In genomic region chr10:56831331-56831730, GRCm38 (mm10) we compare ENCODE assay signal across 21 mouse cellular contexts.
"Had no signal": no experiment of that assay in that cellular context is flagged by ENCODE, and none has a peak within 500 bp of the region (broad histone marks: within the 10 kb centered on the region; RNA-seq: fewer than 3 reads in every experiment).

No protein-coding gene starts in this region.

- H3K9me3 ChIP-seq: heart, embryonic 10.5 days; heart, embryonic 12.5 days; hindbrain, embryonic 13.5 days; hindbrain, embryonic 15.5 days; kidney, embryonic 15.5 days; limb, embryonic 12.5 days; liver, embryonic 13.5 days; liver, embryonic 15.5 days had no signal

- H3K4me3 ChIP-seq: heart, embryonic 10.5 days; heart, embryonic 12.5 days; hindbrain, embryonic 13.5 days; hindbrain, embryonic 15.5 days; kidney, embryonic 15.5 days; left cerebral cortex, adult 2 months; limb, embryonic 12.5 days; liver, embryonic 13.5 days; liver, embryonic 15.5 days had no signal

- DNase-seq: gastrocnemius, postnatal 14 days; gastrocnemius, postnatal 36 days; heart, postnatal 10 days; kidney, adult 11 months; kidney, adult 2 months; kidney, adult 9 months; kidney, postnatal 25 days; kidney, postnatal 4 days; liver; liver, embryonic 13.5 days had no signal

- H3K9ac ChIP-seq: heart, embryonic 12.5 days; hindbrain, embryonic 13.5 days; hindbrain, embryonic 15.5 days; kidney, embryonic 15.5 days; limb, embryonic 12.5 days; liver, embryonic 13.5 days; liver, embryonic 15.5 days had no signal

- ATAC-seq: intestine, embryonic 16.5 days had no signal

- H3K27ac ChIP-seq: heart, embryonic 10.5 days; hindbrain, embryonic 13.5 days; hindbrain, embryonic 15.5 days; kidney, embryonic 15.5 days; kidney, postnatal 0 days; left cerebral cortex, adult 2 months; limb, embryonic 12.5 days; liver, embryonic 13.5 days; liver, embryonic 15.5 days had no signal

- H3K36me3 ChIP-seq: heart, embryonic 10.5 days; heart, embryonic 12.5 days; hindbrain, embryonic 13.5 days; hindbrain, embryonic 15.5 days; kidney, embryonic 15.5 days; limb, embryonic 12.5 days; liver, embryonic 13.5 days; liver, embryonic 15.5 days had no signal

- H3K27me3 ChIP-seq: heart, embryonic 12.5 days; hindbrain, embryonic 13.5 days; hindbrain, embryonic 15.5 days; kidney, embryonic 15.5 days; limb, embryonic 12.5 days; liver, embryonic 13.5 days; liver, embryonic 15.5 days had no signal

- H3K4me2 ChIP-seq: heart, embryonic 12.5 days; hindbrain, embryonic 13.5 days; hindbrain, embryonic 15.5 days; kidney, embryonic 15.5 days; limb, embryonic 12.5 days; liver, embryonic 11.5 days; liver, embryonic 13.5 days; liver, embryonic 15.5 days had no signal

- H3K4me1 ChIP-seq: heart, embryonic 10.5 days; heart, embryonic 12.5 days; hindbrain, embryonic 13.5 days; hindbrain, embryonic 15.5 days; kidney, embryonic 15.5 days; liver, embryonic 13.5 days; liver, embryonic 15.5 days had no signal
